Mouse (Mus musculus) cerebellum, adult (tissue): Measurements from ENCODE around the gene Relb.

ENCODE experiments used
- ATAC-seq: cut with Nextera tagmentation; 2 replicates; pipeline ENCODE4 v1.9.2; 2017; ENCODE audit warnings: mild to moderate bottlenecking, moderate library complexity, mixed read lengths; ENCODE audit not compliant: insufficient number of reproducible peaks, low FRiP score, low TSS enrichment

Gene Relb

GRCm38 (mm10) chr7:19560491-19561260 is 68.6 kb downstream of the Relb start:
- no peak for ATAC-seq

DNA sequence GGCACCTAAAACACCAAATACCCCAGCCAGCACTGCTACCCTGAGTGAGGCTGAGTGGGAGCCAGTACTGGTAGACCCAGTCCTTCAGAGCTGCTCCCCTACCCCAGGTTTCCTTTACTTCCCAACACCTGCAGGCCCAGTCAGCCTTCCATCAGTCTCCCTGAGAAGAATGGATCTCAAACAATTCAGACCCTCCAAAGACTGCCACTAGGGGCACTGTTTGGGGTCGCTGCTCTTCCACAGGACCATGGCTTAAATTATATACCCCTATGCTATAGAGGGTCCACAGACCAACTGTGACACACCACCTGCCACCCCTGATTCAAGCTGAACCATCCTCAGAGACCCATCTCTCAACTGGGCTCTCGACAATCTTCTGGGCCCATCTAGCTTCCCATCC is 70.3 kb downstream of the Relb start:
- no peak for ATAC-seq

- no peak for ATAC-seq
Measured at GRCm38 (mm10) chr7:19557982-19558900, 71.0 kb downstream of the Relb start.

DNA sequence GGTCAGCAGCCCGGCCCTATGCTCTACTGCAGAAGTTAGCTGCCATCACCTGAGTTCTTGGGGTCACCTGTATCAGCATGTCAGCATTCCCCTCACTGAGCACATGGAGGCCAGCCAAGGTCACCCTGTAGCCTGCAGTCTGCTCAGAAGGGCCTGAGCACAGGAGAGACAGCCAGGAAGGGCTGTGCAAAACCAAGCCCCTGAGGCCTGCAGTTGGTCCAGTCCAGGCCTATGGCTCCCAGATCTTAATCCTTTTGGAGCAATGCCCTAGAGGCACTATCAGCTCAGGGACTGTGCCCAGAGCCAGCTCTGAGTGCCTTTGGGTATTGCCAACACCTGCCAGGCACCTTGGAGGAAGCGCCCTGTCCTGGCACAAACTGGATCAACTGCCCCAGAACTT is 72.2 kb downstream of the Relb start:
- no peak for ATAC-seq
